Mouse (Mus musculus) stomach, embryonic 14.5 days (tissue): ENCODE data around the gene Rhbdd2. TPM values are rescaled to one million over a fixed set of nuclear protein-coding genes. Genes with fewer than 3 reads are reported as not detected.

Experiments
- ATAC-seq: fragments of 200-750 bp; cut with Nextera tagmentation; 2 replicates; pipeline ENCODE4 v1.8.0; 2017; ENCODE audit warnings: low read depth, moderate TSS enrichment; ENCODE audit not compliant: insufficient number of reproducible peaks, insufficient read depth, low FRiP score
- H3K27ac ChIP-seq: fragments of 300-500 bp; sonication (generic); 2 replicates; pipeline ENCODE4 v1.5.1; 2014; ENCODE audit warnings: mild to moderate bottlenecking, low read length, moderate library complexity, mixed read lengths
- H3K27me3 ChIP-seq: fragments of 300-500 bp; sonication (generic); 2 replicates; pipeline ENCODE4 v1.6.1; 2014; ENCODE audit warnings: low read length, control low read depth, mixed read lengths; ENCODE audit not compliant: control insufficient read depth, insufficient read depth
- H3K36me3 ChIP-seq: fragments of 300-500 bp; sonication (generic); 2 replicates; pipeline ENCODE4 v1.6.1; 2014; ENCODE audit warnings: mild to moderate bottlenecking, control low read depth, low read length, moderate library complexity, mixed read lengths; ENCODE audit not compliant: control insufficient read depth, insufficient read depth
- H3K4me1 ChIP-seq: fragments of 300-500 bp; sonication (generic); 2 replicates; pipeline ENCODE4 v1.6.1; 2014; ENCODE audit warnings: low read length, control low read depth, mixed read lengths; ENCODE audit not compliant: control insufficient read depth, insufficient read depth
- H3K4me2 ChIP-seq: fragments of 300-500 bp; sonication (generic); replicated peaks from 2 replicates; pipeline ENCODE4 v1.6.1; 2014; ENCODE audit warnings: low read depth, low read length, control low read depth
- H3K4me3 ChIP-seq: fragments of 300-500 bp; sonication (generic); 2 replicates; pipeline ENCODE4 v1.5.1; 2014; ENCODE audit warnings: low read depth, low read length, control low read depth
- H3K9ac ChIP-seq: fragments of 300-500 bp; sonication (generic); replicated peaks from 2 replicates; pipeline ENCODE4 v1.6.1; 2014; ENCODE audit warnings: low read depth, mild to moderate bottlenecking, control low read depth, low read length, moderate library complexity, mixed read lengths
- H3K9me3 ChIP-seq: fragments of 300-500 bp; sonication (generic); 2 replicates; pipeline ENCODE4 v1.6.1; 2016; ENCODE audit warnings: low read depth, low read length, control low read depth; ENCODE audit not compliant: control insufficient read depth
- WGBS: fragments of 180-500 bp; shearing (Covaris S2); extraction: QIAGEN DNeasy Blood & Tissue Kit; methylation state at CpG from one replicate; pipeline ENCODE4 v1.1.7; 2014; 5-methylcytosine and 5-hydroxymethylcytosine counted together
- polyA plus RNA-seq: library from polyadenylated mRNA; unstranded; fragments of >200 nt; fragmentation: Nextera tagmentation; extraction: Ambion mirVana; gene quantifications from 2 replicates; pipeline ENCODE4 v1.2.1, GENCODE M21; 2014

Rhbdd2 gene
- polyA plus RNA-seq, 1 experiment from 2014 or later = 51.2 TPM

DNA sequence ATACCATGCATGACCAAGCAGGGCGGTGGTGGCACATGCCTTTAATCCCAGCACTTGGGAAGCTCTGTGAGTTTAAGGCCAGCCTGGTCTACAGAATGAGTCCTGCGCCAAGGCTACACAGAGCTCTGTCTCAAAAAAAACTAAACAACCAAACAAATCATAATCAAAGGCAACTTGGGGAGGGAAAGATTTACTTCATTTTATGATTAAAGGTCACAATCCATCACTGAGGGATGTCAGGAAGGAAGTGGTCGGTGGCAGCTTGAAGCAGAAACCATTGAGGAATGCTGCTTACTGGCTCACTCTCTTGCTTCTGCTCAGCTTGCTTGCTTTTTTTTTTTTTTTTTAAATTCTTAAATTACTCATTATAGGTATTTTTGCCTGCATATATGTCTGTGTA lies 44.3 kb downstream of the Rhbdd2 start:
- Histone ChIP-seq H3K9ac (no peak overlapping the region), H3K27ac (no peak overlapping the region), H3K9me3 (no peaks in the 10 kb centered on the region), H3K4me3 (no peak overlapping the region), H3K4me2 (no peak overlapping the region), H3K36me3 (no peaks in the 10 kb centered on the region), H3K4me1 (peaks cover 9% of the 10 kb centered on the region; the same call in 1 of the 2 replicates), H3K27me3 (no peaks in the 10 kb centered on the region)
- ATAC-seq = no peak
- 65% methylated on average over 3 of the region's 3 CpGs for WGBS

GRCm38 (mm10) chr5:135677251-135677650 lies 44.8 kb downstream of the Rhbdd2 start:
- no peaks in the 10 kb centered on the region for H3K27me3 ChIP-seq
- no peak overlapping the region for H3K9ac ChIP-seq
- H3K4me3 ChIP-seq = no peak overlapping the region
- H3K4me1 ChIP-seq = peaks cover 9% of the 10 kb centered on the region; the same call in 1 of the 2 replicates
- H3K27ac ChIP-seq = no peak overlapping the region
- H3K36me3 ChIP-seq = no peaks in the 10 kb centered on the region
- no peaks in the 10 kb centered on the region for H3K9me3 ChIP-seq
- 63% methylated on average over 2 of the region's 2 CpGs for WGBS
- no peak for ATAC-seq
- H3K4me2 ChIP-seq = no peak overlapping the region

GRCm38 (mm10) chr5:135678481-135678880 lies 46.1 kb downstream of the Rhbdd2 start:
- Histone ChIP-seq H3K27ac (no peak overlapping the region), H3K9ac (no peak overlapping the region), H3K36me3 (no peaks in the 10 kb centered on the region), H3K4me1 (peaks cover 9% of the 10 kb centered on the region; the same call in 1 of the 2 replicates), H3K4me3 (no peak overlapping the region), H3K9me3 (no peaks in the 10 kb centered on the region), H3K27me3 (no peaks in the 10 kb centered on the region), H3K4me2 (no peak overlapping the region)
- ATAC-seq = no peak
- 90% methylated on average over 6 of the region's 6 CpGs for WGBS

GRCm38 (mm10) chr5:135680967-135681545 lies 48.6 kb downstream of the Rhbdd2 start:
- H3K27ac ChIP-seq = no peak overlapping the region
- H3K27me3 ChIP-seq = no peaks in the 10 kb centered on the region
- H3K36me3 ChIP-seq = no peaks in the 10 kb centered on the region
- H3K9me3 ChIP-seq = no peaks in the 10 kb centered on the region
- H3K4me1 ChIP-seq = no peaks in the 10 kb centered on the region
- H3K4me3 ChIP-seq = no peak overlapping the region
- H3K4me2 ChIP-seq = no peak overlapping the region
- no peak for ATAC-seq
- H3K9ac ChIP-seq = no peak overlapping the region
- 79% methylated on average over 6 of the region's 6 CpGs for WGBS

GRCm38 (mm10) chr5:135682009-135682408 lies 49.6 kb downstream of the Rhbdd2 start:
- 93% methylated on average over 5 of the region's 5 CpGs for WGBS
- no peak for ATAC-seq
- Histone ChIP-seq H3K9ac (no peak overlapping the region), H3K4me3 (no peak overlapping the region), H3K27ac (no peak overlapping the region), H3K9me3 (no peaks in the 10 kb centered on the region), H3K4me2 (no peak overlapping the region), H3K27me3 (no peaks in the 10 kb centered on the region), H3K4me1 (no peaks in the 10 kb centered on the region), H3K36me3 (no peaks in the 10 kb centered on the region)

DNA sequence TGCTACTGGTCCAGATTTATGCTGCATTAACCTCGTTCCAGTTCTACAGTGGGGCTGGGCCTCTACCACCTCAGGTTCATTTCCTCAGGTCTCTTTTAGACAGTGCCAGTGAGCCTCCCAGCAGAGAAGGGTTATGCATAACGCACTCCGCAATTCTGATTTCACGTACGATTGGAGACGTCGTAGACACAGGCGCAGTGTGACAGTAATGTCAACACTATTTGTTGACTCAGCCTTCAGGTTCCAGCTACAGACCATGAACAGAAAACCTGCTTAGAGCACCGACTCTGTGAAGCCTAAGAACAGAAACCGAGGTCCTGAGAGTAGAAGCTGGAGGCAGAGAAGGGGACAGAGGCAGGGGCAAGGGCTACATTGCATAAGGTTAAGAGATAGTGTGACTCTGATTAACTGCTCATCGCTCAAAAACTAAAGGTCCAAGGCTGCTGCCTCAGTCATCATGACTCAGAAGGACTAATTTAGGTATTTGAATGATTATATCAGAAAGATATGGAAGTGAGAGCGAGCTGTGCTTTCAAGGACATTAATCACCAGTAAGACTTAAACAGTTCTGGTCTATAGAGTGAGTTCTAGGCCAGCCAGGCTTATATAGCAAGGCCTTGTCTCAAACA lies 50.6 kb downstream of the Rhbdd2 start:
- Histone ChIP-seq H3K4me1 (0 out of 2 replicates have a peak, but pooled peaks cover 2% of the 10 kb centered on the region), H3K27me3 (no peaks in the 10 kb centered on the region), H3K4me2 (no peak overlapping the region), H3K9me3 (no peaks in the 10 kb centered on the region), H3K9ac (no peak overlapping the region), H3K36me3 (no peaks in the 10 kb centered on the region), H3K27ac (peak overlapping the region; percentile 30; the same call in 1 of the 2 replicates), H3K4me3 (no peak overlapping the region)
- WGBS = 70% methylated on average over 12 of the region's 12 CpGs
- peak; percentile 60; the same call in 1 of the 2 replicates for ATAC-seq

- no peak overlapping the region for H3K9ac ChIP-seq
- no peak overlapping the region for H3K27ac ChIP-seq
- H3K4me3 ChIP-seq = peak overlapping the region; percentile 86; the same call in 1 of the 2 replicates
- ATAC-seq = no peak
- H3K4me1 ChIP-seq = peaks cover 11% of the 10 kb centered on the region; the same call in 1 of the 2 replicates
- peak overlapping the region; percentile 98 for H3K4me2 ChIP-seq
- WGBS = 91% methylated on average over 5 of the region's 5 CpGs
- no peaks in the 10 kb centered on the region for H3K36me3 ChIP-seq
- H3K9me3 ChIP-seq = no peaks in the 10 kb centered on the region
- H3K27me3 ChIP-seq = no peaks in the 10 kb centered on the region
Measured at GRCm38 (mm10) chr5:135690401-135690800, 58.0 kb downstream of the Rhbdd2 start.

GRCm38 (mm10) chr5:135691266-135691665 lies 58.8 kb downstream of the Rhbdd2 start:
- no peaks in the 10 kb centered on the region for H3K27me3 ChIP-seq
- no peaks in the 10 kb centered on the region for H3K9me3 ChIP-seq
- no peak overlapping the region for H3K9ac ChIP-seq
- no peak overlapping the region for H3K4me2 ChIP-seq
- no peak overlapping the region for H3K27ac ChIP-seq
- WGBS = 63% methylated on average over 4 of the region's 4 CpGs
- no peaks in the 10 kb centered on the region for H3K36me3 ChIP-seq
- no peak for ATAC-seq
- H3K4me1 ChIP-seq = peaks cover 11% of the 10 kb centered on the region; the same call in 1 of the 2 replicates
- no peak overlapping the region for H3K4me3 ChIP-seq
